Mouse (Mus musculus) lung, postnatal 4 days (tissue): ENCODE measurements around the gene Draxin.
"Not testable (repeated sequence)": the region's sequence is repeated elsewhere in the genome, so short reads cannot be mapped to it uniquely, and the experiment has no call there.

Source experiments
- DNase-seq, 2 experiments: peaks; one replicate each; pipeline ENCODE4 v3.0.0; 2021

The Draxin gene

GRCm38 (mm10) chr4:148054961-148055695 is 75.4 kb downstream of the Draxin start:
- no peak for DNase-seq

GRCm38 (mm10) chr4:148053417-148053920 is 77.0 kb downstream of the Draxin start:
- no peak for DNase-seq

DNA sequence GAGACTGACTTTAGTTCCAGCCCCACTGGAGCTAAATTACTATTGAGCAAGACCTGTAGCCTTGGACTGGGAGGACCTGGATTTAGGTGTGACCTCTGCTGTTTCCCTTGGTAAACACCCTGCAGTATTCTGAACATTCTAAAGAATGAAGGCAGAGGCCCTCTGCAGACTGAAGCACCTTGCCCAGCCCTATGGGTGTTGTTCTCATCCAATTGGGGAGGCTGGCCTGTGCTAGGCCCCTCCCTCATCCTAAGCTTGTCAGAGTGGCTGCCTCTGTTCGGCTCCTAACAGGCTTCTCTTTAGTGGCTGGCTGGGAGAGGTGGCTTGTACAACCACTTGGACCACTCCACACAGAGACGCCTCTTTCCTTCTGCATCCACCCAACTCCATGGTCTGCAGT is 77.5 kb downstream of the Draxin start:
- DNase-seq: no peak

DNA sequence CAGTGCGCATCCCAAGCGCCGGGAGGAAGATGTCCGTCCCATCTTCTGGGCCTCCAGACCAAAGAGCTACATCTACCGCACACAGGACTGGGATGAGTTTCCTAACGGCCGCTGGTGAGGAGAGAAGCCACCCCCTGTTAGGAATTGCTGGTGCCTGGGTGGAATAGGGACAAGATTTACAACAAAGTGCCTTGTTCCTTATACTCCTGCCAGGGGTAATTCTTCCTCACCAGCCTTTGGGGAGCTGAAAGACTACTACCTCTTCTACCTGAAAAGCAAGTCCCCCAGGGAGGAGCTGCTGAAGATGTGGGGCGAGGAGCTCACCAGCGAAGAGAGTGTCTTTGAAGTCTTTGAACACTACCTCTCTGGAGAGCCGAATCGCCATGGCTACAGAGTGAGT is 78.6 kb downstream of the Draxin start:
- no peak for DNase-seq

DNA sequence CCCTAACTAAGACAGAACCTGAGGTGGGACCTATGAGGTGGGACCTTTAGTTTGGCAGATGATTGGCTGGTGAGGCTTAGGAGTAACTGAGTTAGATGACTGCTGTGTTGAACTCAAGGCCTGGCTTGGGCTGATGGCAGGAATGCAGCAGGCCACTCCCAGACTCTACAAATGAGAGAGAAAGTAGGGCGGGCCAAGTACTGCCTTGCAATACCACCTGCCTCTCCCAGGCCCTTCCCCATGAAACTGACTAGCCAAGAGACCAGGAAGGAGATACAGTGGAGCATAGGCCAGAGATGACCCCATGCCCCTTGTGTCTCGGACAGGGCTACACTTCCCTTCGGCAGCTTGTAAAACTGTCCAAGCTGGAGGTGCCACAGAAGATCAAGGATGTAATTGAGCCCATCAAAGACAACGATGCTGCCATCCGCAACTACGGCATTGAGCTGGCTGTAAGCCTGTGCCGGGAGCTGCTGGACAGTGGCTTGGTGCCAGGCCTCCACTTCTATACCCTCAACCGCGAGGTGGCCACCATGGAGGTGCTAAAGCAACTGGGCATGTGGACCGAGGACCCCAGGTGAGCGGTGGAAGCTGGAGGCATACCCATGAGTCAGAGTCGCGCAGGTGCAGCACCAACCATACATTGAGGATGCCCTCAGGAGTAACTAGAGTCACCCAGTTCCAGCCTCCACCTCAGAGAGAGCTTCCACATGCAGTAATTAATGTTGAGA is 79.3 kb downstream of the Draxin start:
- DNase-seq: no peak

DNA sequence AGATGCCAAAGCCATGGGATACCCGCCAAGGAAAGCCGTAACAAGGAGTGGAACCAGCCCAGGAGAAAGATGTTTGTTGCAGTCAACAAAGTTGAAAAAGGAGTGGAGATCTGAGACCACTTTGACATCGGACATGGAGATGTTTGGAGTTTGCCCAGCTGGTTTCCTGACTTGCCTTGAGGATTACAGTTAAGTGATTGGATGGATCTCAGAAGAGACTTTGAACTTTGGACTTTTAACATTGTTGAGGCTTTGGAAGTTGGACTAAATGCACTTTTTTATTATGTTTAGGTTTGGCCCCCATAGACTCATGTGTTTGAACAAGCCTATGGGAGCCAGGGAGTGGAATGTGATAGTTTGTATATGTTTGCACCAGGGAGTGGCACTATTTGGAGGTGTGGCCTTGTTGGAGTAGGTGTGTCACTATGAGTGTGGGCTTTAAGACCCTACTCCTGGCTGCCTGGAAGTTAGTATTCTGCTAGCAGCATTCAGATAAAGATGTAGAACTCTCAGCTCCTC is 80.0 kb downstream of the Draxin start:
- not testable (repeated sequence) for DNase-seq
